Comparison of ENCODE assay signal across 8 mouse cellular contexts in the genomic region with DNA sequence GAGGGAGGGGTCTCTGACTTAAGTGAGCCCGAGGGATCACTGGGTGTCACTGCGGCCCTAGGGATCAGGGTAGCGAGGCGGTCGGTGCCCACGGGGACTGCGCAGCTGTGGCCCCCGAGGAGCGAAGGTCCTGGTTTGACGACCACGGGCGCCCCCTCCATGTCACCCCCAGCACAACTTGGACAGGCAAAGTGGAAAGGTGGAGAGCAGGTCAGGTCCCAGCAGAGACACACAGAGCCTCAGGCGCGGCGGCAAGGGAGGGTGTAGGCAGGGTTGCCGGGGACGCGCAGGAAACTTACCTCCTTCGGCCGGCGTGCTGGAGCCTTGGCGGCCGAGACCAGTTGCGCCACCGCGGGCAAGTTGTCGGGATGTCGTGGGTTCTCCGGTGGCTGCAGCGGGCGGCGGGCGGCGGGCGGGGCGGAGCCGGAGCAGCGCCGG. TPM values are rescaled to one million over a fixed set of nuclear protein-coding genes. Genes with fewer than 3 reads are reported as not detected.
DNase-seq lines count a peak whose midpoint lies in the region; ATAC-seq and TF ChIP-seq lines count a peak whose summit lies in the region.

Gene Pip5k1b (minus strand): TSS at position 407 of the 438 bp plus-strand sequence.

- H3K9me3 ChIP-seq in forebrain, postnatal 0 days (ENCODE audit: low read length) = no peaks in the 10 kb centered on the region

- ATAC-seq in Patski = peak; percentile 60
- peak; percentile 34 for ATAC-seq in forebrain, postnatal 0 days
- peak; percentile 29 to 37; a peak in 3 of 4 replicates for ATAC-seq in hematopoietic stem cell, adult 5-6 weeks (replicated peaks in 1 of 2; ENCODE audit: insufficient read depth in 1 of 2, low FRiP score in 2 of 2, low TSS enrichment in 1 of 2, low read depth in 1 of 2, poor library complexity in 2 of 2, severe bottlenecking in 2 of 2)

- no peaks in the 10 kb centered on the region for H3K36me3 ChIP-seq in forebrain, postnatal 0 days (ENCODE audit: insufficient read depth)

- CTCF ChIA-PET in Patski (lab: Charles Lee) = no interaction called here

- under 1% methylated on average over 39 of the region's 39 CpGs for WGBS in cerebellum, adult 2 months
- WGBS in forebrain, postnatal 0 days = 2% methylated on average over 34 of the region's 39 CpGs

- TF ChIP-seq CTCF in Patski (IDR thresholded peaks at IDR 0.05) = peak; percentile 16
- peak; percentile 23; the same call in 1 of the 2 replicates for TF ChIP-seq CTCF in cerebellum, adult 2 months (IDR thresholded peaks at IDR 0.05; ENCODE audit: borderline replicate concordance, insufficient read depth, low read depth, low read length)
- TF ChIP-seq CTCF in forebrain, postnatal 0 days (IDR thresholded peaks at IDR 0.05; ENCODE audit: low read depth) = peak; percentile 45

- peaks cover 47% of the 10 kb centered on the region for H3K27me3 ChIP-seq in Patski
- H3K27me3 ChIP-seq in cerebellum, adult 2 months (ENCODE audit: control insufficient read depth, insufficient read depth, low read length) = no peaks in the 10 kb centered on the region
- H3K27me3 ChIP-seq in forebrain, postnatal 0 days (ENCODE audit: insufficient read depth, low read length) = peaks cover 11% of the 10 kb centered on the region

- H3K9ac ChIP-seq in forebrain, postnatal 0 days = peak within 1 kb of the TSS; percentile 73

- H3K27ac ChIP-seq in cerebellum, adult 2 months (ENCODE audit: insufficient read depth, low read length) = peak within 1 kb of the TSS; percentile 98
- H3K27ac ChIP-seq in forebrain, postnatal 0 days (ENCODE audit: low read depth, low read length) = peak within 1 kb of the TSS; percentile 70

- POLR2A ChIA-PET in Patski (lab: Charles Lee) = no interaction called here

- TF ChIP-seq POLR2A in cerebellum, adult 2 months (IDR thresholded peaks at IDR 0.05; ENCODE audit: borderline replicate concordance, insufficient read depth, low read length) = no peak

- H3K4me1 ChIP-seq in cerebellum, adult 2 months (ENCODE audit: control insufficient read depth, insufficient read depth, low read length) = peaks cover 13% of the 10 kb centered on the region
- H3K4me1 ChIP-seq in forebrain, postnatal 0 days (ENCODE audit: insufficient read depth) = peaks cover 4% of the 10 kb centered on the region; the same call in 1 of the 2 replicates

- in situ Hi-C loops in Patski (cut with MboI; ENCODE audit: low pct_unique_long_range_greater_than_20kb) = no loop called here

- peak within 1 kb of the TSS; percentile 97 for H3K4me3 ChIP-seq in cerebellum, adult 2 months (replicated peaks; ENCODE audit: insufficient read depth, low read depth, low read length)
- H3K4me3 ChIP-seq in forebrain, postnatal 0 days (ENCODE audit: low read depth, low read length) = peak within 1 kb of the TSS; percentile 79

- no peak for DNase-seq in Patski (ENCODE audit: low read depth, low spot score)
- peak; percentile 76 to 82 for DNase-seq in cerebellum, adult 2 months
- DNase-seq in forebrain, postnatal 0 days = no peak
- DNase-seq in layer of hippocampus, postnatal 14 days (ENCODE audit: low spot score in 2 of 2) = peak; percentile 23 to 42
- peak; percentile 63 for DNase-seq in lung, postnatal 10 days
- peak; percentile 76 for DNase-seq in retina, postnatal 1 day
- DNase-seq in urinary bladder, postnatal 25 days (ENCODE audit: low spot score) = peak; percentile 39

- H3K4me2 ChIP-seq in forebrain, postnatal 0 days (ENCODE audit: low read depth) = peak within 1 kb of the TSS; percentile 97

RNA-seq across cellular contexts. Expression of gene Pip5k1b, which starts in this region (rescaled TPM):
- 5.6 TPM for polyA plus RNA-seq in Patski (2021)
- 36.3 and 41.9 TPM in 2 replicates for polyA plus RNA-seq in cerebellum, adult 2 months (2012; rRNA removed)
- 2.7 and 3.2 TPM in 2 replicates for total RNA-seq in forebrain, postnatal 0 days (2014; rRNA removed)
- 1.3 and 1.8 TPM in 2 replicates for polyA plus RNA-seq in forebrain, postnatal 0 days (2015; fragmentation: Nextera tagmentation; extraction: Ambion mirVana)
- total RNA-seq in hematopoietic stem cell, adult 5-6 weeks (2017) = 12.4 and 13.7 TPM in 2 replicates
- total RNA-seq in layer of hippocampus, postnatal 14 days (2021) = 10 to 100 TPM; 37.0 to 40.3 TPM

Comparison
In these comparisons a context has a peak if more than half of its experiments do, and no peak if none do; other contexts are left out.
1. DNase-seq: peak in cerebellum, adult 2 months (2 of 2), layer of hippocampus, postnatal 14 days (2 of 2), lung, postnatal 10 days (single experiment), retina, postnatal 1 day (single experiment) and urinary bladder, postnatal 25 days (single experiment); none in Patski (single experiment) and forebrain, postnatal 0 days (single experiment).
2. Peak in every context shown above with its lines, with median percentiles within 50 percentile points of each other: ATAC-seq and CTCF ChIP-seq.